Comparison of ENCODE assay signal across 9 mouse cellular contexts in genomic region chr9:120932371-120932770, GRCm38 (mm10). TPM values are rescaled to one million over a fixed set of nuclear protein-coding genes. Genes with fewer than 3 reads are reported as not detected.
A peak's percentile ranks its signal among the peaks of the same experiment; 100 is the strongest.
DNase-seq lines count a peak whose midpoint lies in the region; ATAC-seq lines count a peak whose summit lies in the region.
"Had no signal": no experiment of that assay in that cellular context is flagged by ENCODE, and none has a peak within 500 bp of the region (broad histone marks: within the 10 kb centered on the region; RNA-seq: fewer than 3 reads in every experiment).

No protein-coding gene starts in this region.

- H3K4me3 ChIP-seq in kidney, embryonic 15.5 days (replicated peaks) = no peak overlapping the region
- H3K4me3 ChIP-seq in embryonic facial prominence, embryonic 14.5 days (ENCODE audit: low read depth, low read length) = no peak overlapping the region
- peak overlapping the region; percentile 88 for H3K4me3 ChIP-seq in midbrain, embryonic 16.5 days (ENCODE audit: low read depth, low read length)

- DNase-seq in cerebellum, adult 11-12 months = peak; percentile 55
- DNase-seq in cerebellum, postnatal 25 days = no peak
- no peak for DNase-seq in kidney, postnatal 10 days
- DNase-seq in embryonic facial prominence, embryonic 14.5 days (ENCODE audit: low spot score) = peak; percentile 61
- no peak for DNase-seq in layer of hippocampus, adult 11-12 months (ENCODE audit: low spot score)
- no peak for DNase-seq in MN1 (ENCODE audit: low spot score)

- H3K27me3 ChIP-seq in kidney, embryonic 15.5 days = no peaks in the 10 kb centered on the region
- no peaks in the 10 kb centered on the region for H3K27me3 ChIP-seq in embryonic facial prominence, embryonic 14.5 days (replicated peaks; ENCODE audit: control insufficient read depth, insufficient read depth, low read length)
- H3K27me3 ChIP-seq in midbrain, embryonic 16.5 days (ENCODE audit: control insufficient read depth, insufficient read depth, low read depth, low read length) = no peaks in the 10 kb centered on the region

- WGBS in kidney, embryonic 15.5 days = 55% methylated on average over 6 of the region's 6 CpGs
- 53% methylated on average over 6 of the region's 6 CpGs for WGBS in embryonic facial prominence, embryonic 14.5 days
- 24% methylated on average over 6 of the region's 6 CpGs for WGBS in midbrain, embryonic 16.5 days

- no peak overlapping the region for H3K9ac ChIP-seq in kidney, embryonic 15.5 days
- no peak overlapping the region for H3K9ac ChIP-seq in embryonic facial prominence, embryonic 14.5 days (ENCODE audit: low read depth, low read length)
- peak overlapping the region; percentile 48 for H3K9ac ChIP-seq in midbrain, embryonic 16.5 days (ENCODE audit: low read depth, low read length)

- no peaks in the 10 kb centered on the region for H3K9me3 ChIP-seq in kidney, embryonic 15.5 days (replicated peaks)
- H3K9me3 ChIP-seq in embryonic facial prominence, embryonic 14.5 days (ENCODE audit: control insufficient read depth, low read length) = no peaks in the 10 kb centered on the region
- H3K9me3 ChIP-seq in midbrain, embryonic 16.5 days (replicated peaks; ENCODE audit: control insufficient read depth, low read length, poor library complexity, severe bottlenecking) = no peaks in the 10 kb centered on the region

- H3K36me3 ChIP-seq in kidney, embryonic 15.5 days = peaks cover under 1% of the 10 kb centered on the region; the same call in 1 of the 2 replicates
- H3K36me3 ChIP-seq in embryonic facial prominence, embryonic 14.5 days (ENCODE audit: control insufficient read depth, insufficient read depth, low read length) = no peaks in the 10 kb centered on the region
- H3K36me3 ChIP-seq in midbrain, embryonic 16.5 days (ENCODE audit: control insufficient read depth, insufficient read depth, low read length) = no peaks in the 10 kb centered on the region

- peak overlapping the region; percentile 39 for H3K27ac ChIP-seq in kidney, embryonic 15.5 days
- no peak overlapping the region for H3K27ac ChIP-seq in embryonic facial prominence, embryonic 14.5 days (replicated peaks; ENCODE audit: low read depth, low read length)
- H3K27ac ChIP-seq in midbrain, embryonic 16.5 days (ENCODE audit: low read length) = peak overlapping the region; percentile 72
- H3K27ac ChIP-seq: macrophage had no signal

- H3K4me1 ChIP-seq in kidney, embryonic 15.5 days = peaks cover 33% of the 10 kb centered on the region
- peaks cover 17% of the 10 kb centered on the region for H3K4me1 ChIP-seq in embryonic facial prominence, embryonic 14.5 days (ENCODE audit: control insufficient read depth, insufficient read depth, low read length)
- H3K4me1 ChIP-seq in midbrain, embryonic 16.5 days (ENCODE audit: control insufficient read depth, insufficient read depth, low read length) = peaks cover 38% of the 10 kb centered on the region

- no peak for ATAC-seq in kidney, embryonic 15.5 days (replicated peaks; ENCODE audit: low FRiP score)
- ATAC-seq in embryonic facial prominence, embryonic 14.5 days (ENCODE audit: low read depth) = no peak
- ATAC-seq in midbrain, embryonic 16.5 days = no peak; the same call in 1 of the 2 replicates

- H3K4me2 ChIP-seq in kidney, embryonic 15.5 days = no peak overlapping the region
- H3K4me2 ChIP-seq in embryonic facial prominence, embryonic 14.5 days (ENCODE audit: low read depth, low read length) = no peak overlapping the region
- H3K4me2 ChIP-seq in midbrain, embryonic 16.5 days (ENCODE audit: low read length) = peak overlapping the region; percentile 69

RNA-seq across cellular contexts. Expression of gene Ctnnb1, which starts 3.4 kb away (rescaled TPM):
- polyA plus RNA-seq in kidney, embryonic 15.5 days (2015; fragmentation: Nextera tagmentation; extraction: Ambion mirVana) = 543 and 552 TPM in 2 replicates
- 716 and 779 TPM in 2 replicates for polyA plus RNA-seq in embryonic facial prominence, embryonic 14.5 days (2014; fragmentation: Nextera tagmentation; extraction: Ambion mirVana)
- polyA plus RNA-seq in midbrain, embryonic 16.5 days (2015; fragmentation: Nextera tagmentation; extraction: Ambion mirVana) = 483 and 527 TPM in 2 replicates

Comparison
In these comparisons a context has a peak if more than half of its experiments do, and no peak if none do; other contexts are left out.
1. DNase-seq: peak in cerebellum, adult 11-12 months (single experiment) and embryonic facial prominence, embryonic 14.5 days (single experiment); none in cerebellum, postnatal 25 days (0 of 2), kidney, postnatal 10 days (single experiment), layer of hippocampus, adult 11-12 months (single experiment) and MN1 (single experiment).